Mouse (Mus musculus) midbrain, embryonic 15.5 days (tissue): Measurements from ENCODE around the gene Rap1gds1. TPM values are rescaled to one million over a fixed set of nuclear protein-coding genes. Genes with fewer than 3 reads are reported as not detected.

Experiments
- ATAC-seq: fragments of 200-750 bp; cut with Nextera tagmentation; replicated peaks from 2 replicates; pipeline ENCODE4 v1.8.0; 2017; ENCODE audit warnings: moderate TSS enrichment
- H3K27ac ChIP-seq: fragments of 300-500 bp; sonication (generic); 2 replicates; pipeline ENCODE4 v1.5.1; 2015; ENCODE audit warnings: mild to moderate bottlenecking, inconsistent platforms
- H3K27me3 ChIP-seq: fragments of 300-500 bp; sonication (generic); replicated peaks from 2 replicates; pipeline ENCODE4 v1.6.1; 2015; ENCODE audit warnings: inconsistent platforms
- H3K36me3 ChIP-seq: fragments of 300-500 bp; sonication (generic); replicated peaks from 2 replicates; pipeline ENCODE4 v1.6.1; 2015; ENCODE audit warnings: inconsistent platforms
- H3K4me1 ChIP-seq: fragments of 300-500 bp; sonication (generic); 2 replicates; pipeline ENCODE4 v1.6.1; 2015; ENCODE audit warnings: inconsistent platforms
- H3K4me2 ChIP-seq: fragments of 300-500 bp; sonication (generic); 2 replicates; pipeline ENCODE4 v1.6.1; 2015; ENCODE audit warnings: inconsistent platforms, mild to moderate bottlenecking, moderate library complexity
- H3K4me3 ChIP-seq: fragments of 300-500 bp; sonication (generic); 2 replicates; pipeline ENCODE4 v1.5.1; 2015; ENCODE audit warnings: mild to moderate bottlenecking, inconsistent platforms
- H3K9ac ChIP-seq: fragments of 300-500 bp; sonication (generic); 2 replicates; pipeline ENCODE4 v1.6.1; 2015; ENCODE audit warnings: mild to moderate bottlenecking, inconsistent platforms
- H3K9me3 ChIP-seq: fragments of 300-500 bp; sonication (generic); 2 replicates; pipeline ENCODE4 v1.6.1; 2016; ENCODE audit warnings: inconsistent platforms
- WGBS: fragments of 180-500 bp; shearing (Covaris S2); methylation state at CpG from one replicate; pipeline ENCODE4 v1.1.7; 2015; ENCODE audit warnings: mixed read lengths; 5-methylcytosine and 5-hydroxymethylcytosine counted together
- polyA plus RNA-seq: library from polyadenylated mRNA; unstranded; fragments of >200 nt; fragmentation: Nextera tagmentation; extraction: Ambion mirVana; gene quantifications from 2 replicates; pipeline ENCODE4 v1.2.1, GENCODE M21; 2015

The Rap1gds1 gene
- polyA plus RNA-seq, 1 experiment from 2014 or later = 70.6 TPM

DNA sequence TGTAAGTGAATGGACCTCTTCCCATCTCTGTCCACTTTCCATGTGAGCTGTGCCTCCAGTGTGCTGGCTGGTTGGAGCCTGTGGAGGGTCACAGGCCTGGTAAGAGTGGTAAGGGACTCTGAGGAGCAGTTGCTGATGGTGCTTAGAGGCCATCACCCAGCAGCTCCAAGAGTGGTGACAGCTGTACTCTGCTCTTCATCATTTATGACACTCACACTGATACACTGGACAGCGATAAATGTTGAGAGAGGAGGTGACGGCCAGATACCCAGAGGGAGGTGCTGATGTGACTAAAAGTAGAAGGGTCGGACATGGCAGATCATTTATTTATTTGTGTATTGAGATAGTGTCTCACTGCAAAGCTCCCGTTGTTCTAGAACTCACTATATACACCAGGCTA lies 156.8 kb downstream of the Rap1gds1 start:
- Histone ChIP-seq H3K27me3 (no peaks in the 10 kb centered on the region), H3K9me3 (no peaks in the 10 kb centered on the region), H3K9ac (no peak overlapping the region), H3K36me3 (no peaks in the 10 kb centered on the region), H3K27ac (no peak overlapping the region), H3K4me1 (no peaks in the 10 kb centered on the region), H3K4me2 (no peak overlapping the region), H3K4me3 (no peak overlapping the region)
- WGBS = 94% methylated on average over 4 of the region's 4 CpGs
- no peak for ATAC-seq

DNA sequence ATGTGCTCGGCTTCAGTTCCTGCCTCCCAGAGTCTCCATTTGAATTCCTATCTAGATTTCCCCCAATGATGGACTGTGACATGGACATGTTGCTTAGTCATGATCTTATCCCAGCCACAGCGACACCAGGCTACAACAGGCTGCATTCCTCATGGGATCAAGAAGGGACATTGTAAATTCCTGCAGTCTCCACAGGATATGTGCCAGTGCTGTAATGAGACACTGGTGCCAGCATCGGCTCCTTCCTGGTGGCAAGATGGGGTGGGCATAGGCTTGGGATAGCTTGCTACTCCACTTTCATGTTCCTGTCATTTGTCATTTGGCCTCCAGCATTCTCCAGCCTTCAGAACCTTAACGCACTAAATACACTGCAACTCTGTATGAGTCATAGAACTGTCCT lies 158.0 kb downstream of the Rap1gds1 start:
- Histone ChIP-seq H3K4me1 (no peaks in the 10 kb centered on the region), H3K27me3 (no peaks in the 10 kb centered on the region), H3K4me3 (no peak overlapping the region), H3K27ac (no peak overlapping the region), H3K36me3 (no peaks in the 10 kb centered on the region), H3K9me3 (no peaks in the 10 kb centered on the region), H3K9ac (no peak overlapping the region), H3K4me2 (no peak overlapping the region)
- ATAC-seq = no peak
- 77% methylated on average over 4 of the region's 4 CpGs for WGBS

DNA sequence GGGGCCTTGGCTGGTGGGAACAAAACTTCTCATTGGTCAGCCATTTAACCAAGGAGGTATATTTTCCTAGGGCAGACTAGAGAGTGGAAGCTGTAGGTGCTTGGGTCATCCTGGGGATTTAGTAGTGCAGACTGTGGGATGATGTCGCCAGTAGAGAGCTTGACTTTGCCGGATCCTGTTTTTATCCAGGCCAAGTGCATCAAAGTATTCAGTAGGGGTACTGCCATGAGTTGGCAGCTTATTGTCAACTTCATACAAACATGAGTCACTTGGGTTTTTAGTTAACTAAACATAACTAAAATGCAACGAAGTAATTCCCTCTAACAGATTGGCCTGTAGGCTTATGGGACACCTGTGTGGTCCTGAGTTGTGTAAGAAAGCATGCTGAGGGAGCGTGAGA lies 158.4 kb downstream of the Rap1gds1 start:
- Histone ChIP-seq H3K36me3 (no peaks in the 10 kb centered on the region), H3K4me2 (no peak overlapping the region), H3K27ac (no peak overlapping the region), H3K9me3 (no peaks in the 10 kb centered on the region), H3K4me1 (no peaks in the 10 kb centered on the region), H3K27me3 (no peaks in the 10 kb centered on the region), H3K9ac (no peak overlapping the region), H3K4me3 (no peak overlapping the region)
- ATAC-seq = no peak
- 94% methylated on average over 4 of the region's 4 CpGs for WGBS

GRCm38 (mm10) chr3:138914626-138915288 lies 160.2 kb downstream of the Rap1gds1 start:
- Histone ChIP-seq H3K4me1 (no peaks in the 10 kb centered on the region), H3K4me2 (no peak overlapping the region), H3K27me3 (no peaks in the 10 kb centered on the region), H3K9me3 (no peaks in the 10 kb centered on the region), H3K27ac (no peak overlapping the region), H3K9ac (no peak overlapping the region), H3K4me3 (no peak overlapping the region), H3K36me3 (no peaks in the 10 kb centered on the region)
- WGBS = 61% methylated on average over 8 of the region's 8 CpGs
- ATAC-seq = no peak

- Histone ChIP-seq H3K27ac (no peak overlapping the region), H3K9ac (no peak overlapping the region), H3K4me3 (no peak overlapping the region), H3K36me3 (no peaks in the 10 kb centered on the region), H3K4me1 (no peaks in the 10 kb centered on the region), H3K4me2 (no peak overlapping the region), H3K27me3 (no peaks in the 10 kb centered on the region), H3K9me3 (no peaks in the 10 kb centered on the region)
- WGBS = 90% methylated on average over 8 of the region's 8 CpGs
- ATAC-seq = no peak
These were observed 162.5 kb downstream of the Rap1gds1 start for GRCm38 (mm10) chr3:138912504-138912903.

- H3K4me2 ChIP-seq = no peak overlapping the region
- no peak overlapping the region for H3K27ac ChIP-seq
- no peak overlapping the region for H3K9ac ChIP-seq
- no peak overlapping the region for H3K4me3 ChIP-seq
- H3K27me3 ChIP-seq = no peaks in the 10 kb centered on the region
- no peaks in the 10 kb centered on the region for H3K4me1 ChIP-seq
- H3K36me3 ChIP-seq = no peaks in the 10 kb centered on the region
- 82% methylated on average over 2 of the region's 2 CpGs for WGBS
- ATAC-seq = no peak
- no peaks in the 10 kb centered on the region for H3K9me3 ChIP-seq
These were observed 165.7 kb downstream of the Rap1gds1 start for GRCm38 (mm10) chr3:138909313-138909712.

DNA sequence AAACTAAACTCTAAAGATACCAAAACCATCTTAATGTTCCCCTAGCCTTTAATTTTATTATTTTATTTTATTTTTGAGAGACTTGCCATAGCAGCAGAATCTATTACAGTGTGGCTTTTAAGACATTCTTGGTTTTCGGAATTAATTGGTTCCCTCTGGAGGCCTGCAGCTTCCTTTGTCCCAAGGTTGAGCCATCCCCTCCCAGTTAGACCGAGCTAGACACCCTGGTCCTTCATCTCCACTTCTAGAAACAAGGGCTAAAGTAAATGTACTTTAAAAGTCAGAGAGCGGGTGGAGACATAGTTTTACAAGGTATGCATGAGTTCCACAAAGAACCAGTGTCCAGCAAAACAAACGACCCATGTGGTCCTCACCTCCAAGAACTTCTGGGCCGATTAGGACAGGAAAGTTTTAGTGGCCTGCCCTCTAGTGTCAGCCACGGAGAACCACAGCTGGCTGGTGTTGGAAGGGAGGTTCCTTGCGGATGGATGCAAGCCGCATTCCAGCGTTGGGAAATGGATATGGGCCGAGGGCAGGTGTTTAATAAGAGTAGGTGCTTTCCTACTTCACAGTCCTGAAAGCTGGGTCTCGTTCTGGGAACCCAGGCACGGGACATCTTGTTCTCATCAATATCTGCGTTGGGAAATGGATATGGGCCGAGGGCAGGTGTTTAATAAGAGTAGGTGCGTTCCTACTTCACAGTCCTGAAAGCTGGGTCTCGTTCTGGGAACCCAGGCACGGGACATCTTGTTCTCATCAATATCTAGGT lies 168.7 kb downstream of the Rap1gds1 start:
- Histone ChIP-seq H3K9ac (no peak overlapping the region), H3K4me1 (no peaks in the 10 kb centered on the region), H3K9me3 (no peaks in the 10 kb centered on the region), H3K36me3 (no peaks in the 10 kb centered on the region; the same call in 1 of the 2 replicates), H3K4me3 (no peak overlapping the region), H3K4me2 (no peak overlapping the region), H3K27ac (no peak overlapping the region), H3K27me3 (no peaks in the 10 kb centered on the region)
- 33% methylated on average over 17 of the region's 17 CpGs for WGBS
- ATAC-seq = peak; percentile 86

GRCm38 (mm10) chr3:138905678-138906077 lies 169.3 kb downstream of the Rap1gds1 start:
- H3K9ac ChIP-seq = no peak overlapping the region
- no peaks in the 10 kb centered on the region; the same call in 1 of the 2 replicates for H3K36me3 ChIP-seq
- H3K4me1 ChIP-seq = no peaks in the 10 kb centered on the region
- no peaks in the 10 kb centered on the region for H3K27me3 ChIP-seq
- ATAC-seq = peak; percentile 16; the same call in 1 of the 2 replicates
- no peak overlapping the region for H3K4me3 ChIP-seq
- no peak overlapping the region for H3K27ac ChIP-seq
- H3K4me2 ChIP-seq = no peak overlapping the region
- WGBS = 35% methylated on average over 7 of the region's 7 CpGs
- no peaks in the 10 kb centered on the region for H3K9me3 ChIP-seq

DNA sequence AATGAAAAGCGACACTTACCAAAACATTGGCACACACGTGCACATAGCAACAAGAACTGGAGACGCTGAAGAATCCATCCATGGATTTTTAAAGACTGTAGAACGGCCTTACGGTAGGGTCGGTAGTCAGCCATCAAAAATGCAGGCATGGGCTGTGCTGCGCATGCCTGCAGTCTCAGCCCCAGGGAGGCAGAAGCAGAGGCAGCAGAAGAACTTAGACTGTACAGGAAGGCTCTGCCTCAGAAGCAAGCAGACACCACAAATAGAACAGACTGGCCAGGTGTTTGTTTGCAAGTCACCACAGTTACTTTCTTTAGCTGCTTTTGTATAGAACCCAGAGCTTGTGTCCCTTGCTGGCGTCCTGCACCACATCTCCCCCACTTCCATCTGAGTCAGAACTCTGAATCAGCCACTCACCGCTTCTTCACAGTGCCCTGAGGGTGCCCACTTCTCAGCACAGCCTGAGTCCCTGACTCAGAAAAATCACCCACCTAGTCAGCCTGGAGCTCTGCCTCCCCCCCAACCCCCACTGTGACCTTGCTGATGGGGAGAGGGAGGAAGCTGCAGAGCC lies 174.3 kb downstream of the Rap1gds1 start:
- Histone ChIP-seq H3K27ac (no peak overlapping the region), H3K4me1 (no peaks in the 10 kb centered on the region), H3K9me3 (no peaks in the 10 kb centered on the region), H3K4me3 (no peak overlapping the region), H3K36me3 (no peaks in the 10 kb centered on the region; the same call in 1 of the 2 replicates), H3K4me2 (no peak overlapping the region), H3K9ac (no peak overlapping the region), H3K27me3 (no peaks in the 10 kb centered on the region)
- no peak for ATAC-seq
- 93% methylated on average over 9 of the region's 9 CpGs for WGBS

DNA sequence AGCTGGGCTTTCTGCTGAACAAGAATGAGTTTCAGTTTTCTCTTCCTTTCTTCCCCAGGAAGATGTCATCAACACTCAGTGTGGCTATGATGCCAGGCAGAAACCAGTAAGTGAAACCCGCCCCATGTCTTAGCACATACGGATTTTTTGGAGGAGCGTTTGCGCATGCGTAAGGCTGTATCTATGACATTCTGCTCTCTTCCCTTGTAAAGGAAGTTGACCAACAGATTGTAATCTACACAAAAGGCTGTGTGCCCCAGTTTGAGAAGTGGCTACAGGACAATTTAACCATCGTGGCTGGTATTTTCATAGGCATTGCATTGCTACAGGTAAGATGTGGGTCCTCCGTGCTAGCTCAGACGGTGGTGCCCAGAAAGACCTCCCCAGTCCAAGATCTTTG lies 176.9 kb downstream of the Rap1gds1 start:
- no peak for ATAC-seq
- Histone ChIP-seq H3K9ac (no peak overlapping the region), H3K36me3 (no peaks in the 10 kb centered on the region; the same call in 1 of the 2 replicates), H3K4me2 (no peak overlapping the region), H3K4me1 (peaks cover 6% of the 10 kb centered on the region; the same call in 1 of the 2 replicates), H3K27ac (no peak overlapping the region), H3K4me3 (no peak overlapping the region), H3K9me3 (no peaks in the 10 kb centered on the region), H3K27me3 (no peaks in the 10 kb centered on the region)
- 97% methylated on average over 8 of the region's 8 CpGs for WGBS

DNA sequence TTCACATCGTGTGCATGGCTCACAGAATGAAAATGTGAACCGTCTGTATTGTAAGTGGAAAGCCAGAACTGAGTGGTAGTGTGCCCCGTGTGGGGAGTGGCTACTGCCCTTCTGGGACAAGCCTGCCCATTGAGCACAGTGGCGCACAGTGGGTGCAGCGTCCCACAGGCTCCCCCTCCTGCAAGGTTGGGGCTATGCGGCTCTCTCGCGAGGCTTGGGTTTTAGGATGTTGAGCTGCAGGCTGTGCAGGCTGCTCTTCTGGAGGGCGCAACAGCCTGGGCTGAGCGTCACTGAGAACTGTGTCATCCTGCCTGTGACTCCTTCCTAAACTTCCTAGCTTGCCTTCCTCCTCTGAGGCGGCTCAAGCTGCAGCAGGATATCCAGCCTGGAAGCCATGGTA lies 177.5 kb downstream of the Rap1gds1 start:
- Histone ChIP-seq H3K36me3 (no peaks in the 10 kb centered on the region; the same call in 1 of the 2 replicates), H3K4me3 (no peak overlapping the region), H3K4me1 (peaks cover 6% of the 10 kb centered on the region; the same call in 1 of the 2 replicates), H3K9me3 (no peaks in the 10 kb centered on the region), H3K27ac (no peak overlapping the region), H3K27me3 (no peaks in the 10 kb centered on the region), H3K4me2 (no peak overlapping the region), H3K9ac (no peak overlapping the region)
- 88% methylated on average over 11 of the region's 11 CpGs for WGBS
- ATAC-seq = no peak

GRCm38 (mm10) chr3:138893520-138893919 lies 181.5 kb downstream of the Rap1gds1 start:
- Histone ChIP-seq H3K4me1 (peaks cover 19% of the 10 kb centered on the region), H3K4me2 (no peak overlapping the region), H3K27ac (peak overlapping the region; percentile 60; the same call in 1 of the 2 replicates), H3K4me3 (no peak overlapping the region), H3K27me3 (no peaks in the 10 kb centered on the region), H3K9ac (no peak overlapping the region), H3K36me3 (no peaks in the 10 kb centered on the region; the same call in 1 of the 2 replicates), H3K9me3 (no peaks in the 10 kb centered on the region)
- WGBS = 39% methylated on average over 5 of the region's 5 CpGs
- 0 out of 2 replicates have a peak, but pooled peaks have one; percentile 57 for ATAC-seq
